Mouse (Mus musculus): Measurements from ENCODE around the gene Gas1. TPM values are rescaled to one million over a fixed set of nuclear protein-coding genes. Genes with fewer than 3 reads are reported as not detected.

Gene Gas1
- polyA plus RNA-seq, 1 experiment = not detected

DNA sequence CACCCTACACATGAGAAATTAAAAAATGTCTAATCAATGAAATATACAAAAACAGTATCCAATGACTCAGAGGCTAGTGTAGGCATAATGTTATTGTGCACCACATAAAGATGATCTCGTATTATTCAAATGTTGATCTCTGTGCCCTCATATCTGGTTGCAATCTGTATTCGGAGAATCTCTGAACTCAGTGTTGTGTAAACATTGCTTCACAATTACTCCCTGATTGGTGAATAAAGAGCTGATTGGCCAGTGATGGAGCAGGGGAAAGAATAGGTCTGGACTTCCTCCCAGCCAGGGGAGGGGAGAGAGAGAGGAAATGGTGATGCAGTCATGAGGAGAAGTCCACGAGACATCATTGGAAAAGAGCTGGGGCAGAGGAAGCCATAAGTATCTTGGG is 23.0 kb downstream of the Gas1 start:
- TF ChIP-seq FLI1 (IDR thresholded peaks at IDR 0.05; ENCODE audit: low read length) (no peak), GATA1 (IDR thresholded peaks at IDR 0.05; ENCODE audit: borderline replicate concordance, low read length) (no peak)
- Histone ChIP-seq H3K4me1 (no peaks in the 10 kb centered on the region), H3K27me3 (replicated peaks) (no peaks in the 10 kb centered on the region), H3K4me3 (replicated peaks) (no peak overlapping the region), H3K9me3 (peaks cover 39% of the 10 kb centered on the region), H3K36me3 (replicated peaks; ENCODE audit: low read length) (no peaks in the 10 kb centered on the region)

DNA sequence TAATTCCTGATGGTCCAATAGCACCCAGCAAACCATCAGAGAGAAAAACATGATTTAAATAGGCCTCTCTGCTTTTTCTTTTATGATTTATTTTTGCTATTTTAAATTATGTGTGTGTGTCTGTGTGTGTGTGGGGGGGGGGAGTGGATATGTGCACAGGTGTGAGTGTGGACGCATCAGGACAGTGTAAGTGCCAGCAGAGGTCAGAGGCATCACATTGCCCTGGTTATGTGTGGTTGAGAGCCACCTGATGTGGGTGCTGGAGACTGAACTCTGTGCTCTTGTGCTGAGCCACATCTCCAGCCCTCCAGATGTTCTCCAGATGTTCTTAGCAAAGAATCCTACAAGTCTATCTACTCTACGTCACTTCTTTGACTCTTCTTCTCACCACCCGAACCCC is 28.9 kb downstream of the Gas1 start:
- Histone ChIP-seq H3K9me3 (peaks cover 26% of the 10 kb centered on the region), H3K4me3 (replicated peaks) (no peak overlapping the region), H3K4me1 (no peaks in the 10 kb centered on the region), H3K27me3 (replicated peaks) (no peaks in the 10 kb centered on the region), H3K36me3 (replicated peaks; ENCODE audit: low read length) (no peaks in the 10 kb centered on the region)
- TF ChIP-seq GATA1 (IDR thresholded peaks at IDR 0.05; ENCODE audit: borderline replicate concordance, low read length) (no peak), FLI1 (IDR thresholded peaks at IDR 0.05; ENCODE audit: low read length) (no peak)

DNA sequence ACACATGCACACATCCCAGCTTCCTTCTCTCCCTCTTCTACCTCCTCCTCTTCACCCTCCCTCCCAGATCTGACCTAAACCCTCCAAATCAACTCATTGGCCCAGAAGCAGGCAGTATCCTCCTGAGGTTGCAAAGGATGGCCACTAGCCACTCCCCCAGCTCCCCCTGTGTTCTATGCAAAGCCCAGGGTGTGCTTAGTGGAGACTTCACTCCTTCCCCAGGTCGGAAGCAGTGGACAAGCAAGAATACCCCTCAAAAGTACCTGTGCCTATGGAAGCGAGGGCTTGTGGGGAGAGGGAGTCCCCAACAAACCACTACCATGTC is 29.3 kb downstream of the Gas1 start:
- no peak for TF ChIP-seq GATA1 (IDR thresholded peaks at IDR 0.05; ENCODE audit: borderline replicate concordance, low read length)
- no peak for TF ChIP-seq FLI1 (IDR thresholded peaks at IDR 0.05; ENCODE audit: low read length)
- peaks cover 25% of the 10 kb centered on the region for H3K9me3 ChIP-seq
- H3K4me3 ChIP-seq (replicated peaks) = no peak overlapping the region
- no peaks in the 10 kb centered on the region for H3K4me1 ChIP-seq
- H3K27me3 ChIP-seq (replicated peaks) = no peaks in the 10 kb centered on the region
- H3K36me3 ChIP-seq (replicated peaks; ENCODE audit: low read length) = no peaks in the 10 kb centered on the region

DNA sequence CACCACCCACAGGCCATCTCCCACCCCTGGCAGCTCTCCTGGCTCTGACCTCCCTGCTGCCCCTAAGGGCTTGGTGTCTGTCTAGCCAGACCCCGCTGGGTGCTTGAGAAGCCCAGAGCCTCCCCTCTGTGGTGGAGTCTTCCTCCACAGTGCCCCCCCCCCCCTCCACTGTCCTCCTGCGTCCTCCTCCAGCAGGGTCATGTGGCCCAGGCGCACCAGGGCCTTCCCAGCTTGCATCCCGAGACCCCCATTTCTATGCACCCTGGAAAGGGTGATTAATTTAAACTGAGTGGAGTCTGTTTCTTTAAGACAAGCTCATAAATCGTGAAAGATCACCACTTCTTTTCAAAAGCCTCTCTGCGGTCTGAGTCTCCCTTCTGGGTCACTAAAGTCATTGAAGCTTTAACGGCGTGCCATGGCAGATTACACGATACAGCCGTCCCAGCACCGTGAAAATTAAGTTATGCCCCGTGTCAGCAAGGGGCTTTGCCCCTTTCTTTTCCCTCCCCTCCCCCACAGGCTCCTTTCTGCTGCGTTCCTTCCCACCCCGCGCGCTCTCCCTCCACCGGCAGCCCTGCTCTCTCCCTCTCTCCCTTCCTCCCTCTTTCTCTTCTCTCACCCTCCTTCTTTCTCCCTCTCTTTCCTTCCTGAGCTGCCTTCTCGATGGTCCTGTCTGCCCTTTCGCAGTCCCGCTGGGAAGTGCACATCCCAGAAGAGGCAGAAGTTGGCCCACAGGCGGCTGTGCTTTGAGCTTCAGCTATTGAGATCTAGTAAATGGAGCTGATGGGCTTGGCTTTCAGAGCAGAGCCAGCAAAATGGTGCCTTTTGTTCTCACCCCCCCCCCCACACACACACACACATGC is 29.9 kb downstream of the Gas1 start:
- TF ChIP-seq GATA1 (IDR thresholded peaks at IDR 0.05; ENCODE audit: borderline replicate concordance, low read length) = no peak
- TF ChIP-seq FLI1 (IDR thresholded peaks at IDR 0.05; ENCODE audit: low read length) = no peak
- H3K27me3 ChIP-seq (replicated peaks) = no peaks in the 10 kb centered on the region
- H3K9me3 ChIP-seq = peaks cover 27% of the 10 kb centered on the region
- no peak overlapping the region for H3K4me3 ChIP-seq (replicated peaks)
- H3K4me1 ChIP-seq = no peaks in the 10 kb centered on the region
- no peaks in the 10 kb centered on the region for H3K36me3 ChIP-seq (replicated peaks; ENCODE audit: low read length)

DNA sequence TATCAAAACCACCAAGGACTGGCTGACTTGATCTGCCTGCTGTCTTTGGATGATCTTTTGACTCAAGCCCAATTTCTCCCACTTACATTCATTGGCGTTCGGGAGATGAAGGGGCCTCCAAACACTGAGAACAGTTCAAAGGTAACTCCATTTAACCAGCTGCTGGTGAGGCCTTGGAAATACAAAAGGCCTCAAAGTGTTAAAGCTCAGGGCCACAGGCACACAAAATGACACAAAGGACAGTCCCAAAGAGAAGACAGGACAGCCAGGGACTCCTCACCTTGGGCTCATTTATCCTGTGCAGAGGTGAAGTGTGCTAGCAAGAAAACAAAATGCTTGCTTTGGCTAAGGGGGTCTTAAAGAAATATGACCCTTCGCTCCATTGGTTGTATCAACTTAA is 30.9 kb downstream of the Gas1 start:
- H3K4me3 ChIP-seq (replicated peaks) = no peak overlapping the region
- peaks cover 20% of the 10 kb centered on the region; the same call in 1 of the 2 replicates for H3K9me3 ChIP-seq
- H3K36me3 ChIP-seq (replicated peaks; ENCODE audit: low read length) = no peaks in the 10 kb centered on the region
- H3K4me1 ChIP-seq = no peaks in the 10 kb centered on the region
- TF ChIP-seq GATA1 (IDR thresholded peaks at IDR 0.05; ENCODE audit: borderline replicate concordance, low read length) (no peak), FLI1 (IDR thresholded peaks at IDR 0.05; ENCODE audit: low read length) (no peak)
- H3K27me3 ChIP-seq (replicated peaks) = no peaks in the 10 kb centered on the region

DNA sequence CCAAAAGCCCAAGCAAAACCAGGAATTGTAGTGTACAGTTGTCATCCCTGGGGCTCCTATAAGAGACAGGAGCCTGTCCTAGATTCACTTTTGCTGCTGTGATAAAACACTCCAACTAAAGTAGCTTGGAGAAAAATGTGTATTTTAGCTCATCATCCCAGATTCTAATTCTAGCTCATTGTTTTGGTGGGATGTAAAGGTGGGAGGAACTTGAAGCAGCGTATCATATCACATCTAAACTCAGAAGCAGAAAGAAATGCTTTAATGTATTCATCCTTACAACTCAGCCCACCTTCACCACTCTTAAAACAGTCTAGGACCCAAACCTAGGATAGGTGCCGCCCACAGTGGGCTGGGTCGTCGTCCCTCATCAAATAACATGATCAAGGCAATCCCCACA is 40.2 kb downstream of the Gas1 start:
- Histone ChIP-seq H3K4me1 (no peaks in the 10 kb centered on the region), H3K4me3 (replicated peaks) (no peak overlapping the region), H3K9me3 (peaks cover 5% of the 10 kb centered on the region; the same call in 1 of the 2 replicates), H3K27me3 (replicated peaks) (no peaks in the 10 kb centered on the region), H3K36me3 (replicated peaks; ENCODE audit: low read length) (no peaks in the 10 kb centered on the region)
- no peak for TF ChIP-seq GATA1 (IDR thresholded peaks at IDR 0.05; ENCODE audit: borderline replicate concordance, low read length)
- TF ChIP-seq FLI1 (IDR thresholded peaks at IDR 0.05; ENCODE audit: low read length) = no peak

DNA sequence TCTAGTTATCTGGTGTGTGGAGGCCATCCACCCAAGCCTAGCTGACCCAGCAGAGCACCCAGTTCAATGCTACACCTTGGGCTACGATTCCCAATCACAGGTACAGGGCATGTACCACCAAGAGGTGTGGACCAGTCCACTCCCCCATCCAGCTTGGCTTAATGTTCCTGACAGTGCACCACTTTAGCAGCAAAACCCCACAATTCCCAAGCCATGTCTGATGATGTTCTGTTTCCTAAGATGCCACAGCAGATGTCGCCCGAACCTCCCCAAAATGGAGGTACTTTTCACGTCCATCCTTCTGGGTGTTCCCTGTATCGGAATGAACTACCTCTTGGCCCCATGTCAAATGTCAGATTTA is 42.7 kb downstream of the Gas1 start:
- H3K27me3 ChIP-seq (replicated peaks) = no peaks in the 10 kb centered on the region
- TF ChIP-seq GATA1 (IDR thresholded peaks at IDR 0.05; ENCODE audit: borderline replicate concordance, low read length) = no peak
- no peak for TF ChIP-seq FLI1 (IDR thresholded peaks at IDR 0.05; ENCODE audit: low read length)
- H3K4me1 ChIP-seq = no peaks in the 10 kb centered on the region
- H3K4me3 ChIP-seq (replicated peaks) = peak overlapping the region; percentile 53
- no peaks in the 10 kb centered on the region for H3K36me3 ChIP-seq (replicated peaks; ENCODE audit: low read length)
- peaks cover 8% of the 10 kb centered on the region; the same call in 1 of the 2 replicates for H3K9me3 ChIP-seq

DNA sequence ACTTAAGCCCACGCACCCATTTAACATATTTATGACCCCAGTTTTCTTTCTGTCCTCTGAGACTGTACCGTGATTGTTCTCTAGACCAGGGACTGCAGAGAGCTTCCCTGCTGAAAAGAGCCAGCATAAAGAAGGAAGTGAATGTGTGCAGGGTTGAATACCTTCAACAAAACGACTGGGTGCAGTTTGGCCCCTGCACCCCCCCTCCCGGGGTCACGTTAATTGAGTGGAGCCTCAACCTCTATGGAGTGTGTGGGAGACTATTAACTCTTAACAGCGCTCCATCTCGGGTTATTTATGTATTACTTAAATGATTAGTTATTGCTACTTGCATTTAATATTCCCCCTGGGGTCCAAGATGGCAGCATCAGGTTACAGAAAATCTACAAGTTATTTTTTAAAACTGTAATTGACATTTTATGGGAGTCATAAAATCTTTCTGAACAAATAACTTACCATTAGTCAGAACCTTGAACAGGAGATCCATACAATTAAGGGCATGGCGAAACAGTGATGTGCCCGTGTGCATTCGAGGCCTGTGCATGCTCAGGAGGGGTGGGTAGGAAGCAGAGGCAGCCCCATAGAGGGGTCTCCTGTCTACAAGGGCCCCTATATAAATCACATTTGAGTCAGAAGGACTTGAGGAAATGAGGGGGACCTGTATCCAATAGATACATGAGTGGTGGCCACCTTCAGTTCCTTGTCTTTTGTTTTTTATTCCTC is 43.3 kb downstream of the Gas1 start:
- H3K27me3 ChIP-seq (replicated peaks) = no peaks in the 10 kb centered on the region
- H3K4me3 ChIP-seq (replicated peaks) = no peak overlapping the region
- no peaks in the 10 kb centered on the region for H3K4me1 ChIP-seq
- no peaks in the 10 kb centered on the region for H3K36me3 ChIP-seq (replicated peaks; ENCODE audit: low read length)
- peaks cover 8% of the 10 kb centered on the region; the same call in 1 of the 2 replicates for H3K9me3 ChIP-seq
- no peak for TF ChIP-seq GATA1 (IDR thresholded peaks at IDR 0.05; ENCODE audit: borderline replicate concordance, low read length)
- no peak for TF ChIP-seq FLI1 (IDR thresholded peaks at IDR 0.05; ENCODE audit: low read length)

DNA sequence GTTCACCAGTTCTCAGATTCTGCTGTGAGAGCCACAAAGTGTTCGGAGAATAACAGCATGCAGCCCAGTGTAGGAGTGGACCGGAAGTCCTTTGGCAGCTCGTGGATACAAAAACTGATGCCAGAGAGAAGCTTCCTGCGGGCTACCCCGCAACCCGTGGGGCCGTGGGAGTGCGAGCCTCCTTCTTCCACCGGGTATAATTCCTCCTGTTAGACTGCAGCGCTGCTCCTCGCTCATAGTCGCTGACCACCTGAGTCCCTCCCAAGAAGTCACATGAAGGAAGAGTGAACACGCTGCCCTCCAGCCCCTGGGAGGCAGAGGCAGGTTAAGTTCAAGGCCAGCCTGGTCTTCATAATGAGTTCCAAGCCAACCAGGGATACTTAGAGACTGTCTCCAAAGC is 45.4 kb downstream of the Gas1 start:
- Histone ChIP-seq H3K36me3 (replicated peaks; ENCODE audit: low read length) (no peaks in the 10 kb centered on the region), H3K9me3 (peaks cover 13% of the 10 kb centered on the region; the same call in 1 of the 2 replicates), H3K4me3 (replicated peaks) (no peak overlapping the region), H3K27me3 (replicated peaks) (no peaks in the 10 kb centered on the region), H3K4me1 (no peaks in the 10 kb centered on the region)
- TF ChIP-seq FLI1 (IDR thresholded peaks at IDR 0.05; ENCODE audit: low read length) (no peak), GATA1 (IDR thresholded peaks at IDR 0.05; ENCODE audit: borderline replicate concordance, low read length) (no peak)

DNA sequence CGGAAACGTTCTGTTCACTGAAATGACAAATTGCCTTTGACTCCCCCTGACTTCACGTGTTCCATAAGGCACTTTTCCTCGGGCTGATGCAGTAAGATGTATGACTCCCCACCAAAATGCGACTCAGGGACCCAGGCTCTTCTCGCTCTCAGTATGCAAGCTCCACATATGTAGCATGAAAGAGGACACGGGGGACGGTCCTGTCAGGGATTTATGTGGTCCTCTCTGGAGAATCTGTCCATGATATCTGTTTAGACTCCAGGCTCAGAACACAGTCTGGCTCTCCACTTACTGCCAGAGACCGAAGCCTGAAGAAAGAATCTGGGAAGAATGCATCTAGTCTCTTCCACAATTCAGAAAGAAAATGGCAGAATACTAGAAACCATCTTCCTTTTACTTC is 47.6 kb downstream of the Gas1 start:
- Histone ChIP-seq H3K4me1 (no peaks in the 10 kb centered on the region), H3K27me3 (replicated peaks) (peaks cover 2% of the 10 kb centered on the region), H3K9me3 (peaks cover 14% of the 10 kb centered on the region), H3K36me3 (replicated peaks; ENCODE audit: low read length) (no peaks in the 10 kb centered on the region), H3K4me3 (replicated peaks) (no peak overlapping the region)
- TF ChIP-seq GATA1 (IDR thresholded peaks at IDR 0.05; ENCODE audit: borderline replicate concordance, low read length) (no peak), FLI1 (IDR thresholded peaks at IDR 0.05; ENCODE audit: low read length) (no peak)

All from megakaryocyte, embryonic 14.5 days (primary cell).